Mouse (Mus musculus) forebrain, embryonic 12.5 days (tissue): ENCODE data around the gene Mme. TPM values are rescaled to one million over a fixed set of nuclear protein-coding genes. Genes with fewer than 3 reads are reported as not detected.

Source experiments
- ATAC-seq: fragments of 200-750 bp; cut with Nextera tagmentation; 2 replicates; pipeline ENCODE4 v1.8.0; 2017; ENCODE audit warnings: moderate TSS enrichment; ENCODE audit not compliant: low FRiP score
- H3K27ac ChIP-seq: fragments of 300-500 bp; sonication (generic); 2 replicates; pipeline ENCODE4 v1.5.1; 2016; ENCODE audit warnings: mild to moderate bottlenecking
- H3K27me3 ChIP-seq: fragments of 300-500 bp; sonication (generic); 2 replicates; pipeline ENCODE4 v1.6.1; 2016; ENCODE audit warnings: mild to moderate bottlenecking
- H3K36me3 ChIP-seq: fragments of 300-500 bp; sonication (generic); replicated peaks from 2 replicates; pipeline ENCODE4 v1.6.1; 2016; ENCODE audit warnings: mild to moderate bottlenecking
- H3K4me1 ChIP-seq: fragments of 300-500 bp; sonication (generic); 2 replicates; pipeline ENCODE4 v1.6.1; 2016
- H3K4me2 ChIP-seq: fragments of 300-500 bp; sonication (generic); 2 replicates; pipeline ENCODE4 v1.6.1; 2016; ENCODE audit warnings: mild to moderate bottlenecking, moderate library complexity
- H3K4me3 ChIP-seq: fragments of 300-500 bp; sonication (generic); replicated peaks from 2 replicates; pipeline ENCODE4 v1.5.1; 2016; ENCODE audit warnings: mild to moderate bottlenecking
- H3K9ac ChIP-seq: fragments of 300-500 bp; sonication (generic); 2 replicates; pipeline ENCODE4 v1.6.1; 2016; ENCODE audit warnings: mild to moderate bottlenecking
- H3K9me3 ChIP-seq: fragments of 300-500 bp; sonication (generic); 2 replicates; pipeline ENCODE4 v1.6.1; 2016
- WGBS: fragments of 180-500 bp; shearing (Covaris S2); methylation state at CpG from one replicate; pipeline ENCODE4 v1.1.7; 2016; 5-methylcytosine and 5-hydroxymethylcytosine counted together
- polyA plus RNA-seq: library from polyadenylated mRNA; unstranded; fragments of >200 nt; fragmentation: Nextera tagmentation; extraction: Ambion mirVana; gene quantifications from 2 replicates; pipeline ENCODE4 v1.2.1, GENCODE M21; 2016

Gene Mme
- polyA plus RNA-seq, 1 experiment from 2014 or later, result 9.7 TPM

GRCm38 (mm10) chr3:63384989-63385388 is 143.7 kb downstream of the Mme start:
- no peak overlapping the region for H3K4me3 ChIP-seq
- H3K27me3 ChIP-seq, result no peaks in the 10 kb centered on the region
- no peaks in the 10 kb centered on the region for H3K36me3 ChIP-seq
- no peak overlapping the region for H3K4me2 ChIP-seq
- no peaks in the 10 kb centered on the region for H3K4me1 ChIP-seq
- 72% methylated on average over 2 of the region's 2 CpGs for WGBS
- no peak for ATAC-seq
- no peak overlapping the region for H3K27ac ChIP-seq
- no peaks in the 10 kb centered on the region for H3K9me3 ChIP-seq
- no peak overlapping the region for H3K9ac ChIP-seq

GRCm38 (mm10) chr3:63390774-63391173 is 149.4 kb downstream of the Mme start:
- Histone ChIP-seq H3K27ac (no peak overlapping the region), H3K9ac (no peak overlapping the region), H3K36me3 (no peaks in the 10 kb centered on the region), H3K4me2 (no peak overlapping the region), H3K27me3 (no peaks in the 10 kb centered on the region), H3K4me1 (no peaks in the 10 kb centered on the region), H3K9me3 (no peaks in the 10 kb centered on the region), H3K4me3 (no peak overlapping the region)
- ATAC-seq, result no peak
- WGBS, result 86% methylated on average over 2 of the region's 2 CpGs

GRCm38 (mm10) chr3:63391348-63391747 is 150.0 kb downstream of the Mme start:
- Histone ChIP-seq H3K9me3 (no peaks in the 10 kb centered on the region), H3K4me2 (no peak overlapping the region), H3K36me3 (no peaks in the 10 kb centered on the region), H3K4me1 (no peaks in the 10 kb centered on the region), H3K9ac (no peak overlapping the region), H3K27me3 (no peaks in the 10 kb centered on the region), H3K4me3 (no peak overlapping the region), H3K27ac (no peak overlapping the region)
- WGBS, result 81% methylated on average over 2 of the region's 2 CpGs
- no peak for ATAC-seq

GRCm38 (mm10) chr3:63394424-63394941 is 153.1 kb downstream of the Mme start:
- no peak overlapping the region for H3K9ac ChIP-seq
- no peaks in the 10 kb centered on the region for H3K36me3 ChIP-seq
- no peaks in the 10 kb centered on the region for H3K4me1 ChIP-seq
- no peaks in the 10 kb centered on the region for H3K27me3 ChIP-seq
- no peak overlapping the region for H3K27ac ChIP-seq
- no peak for ATAC-seq
- 89% methylated on average over 4 of the region's 4 CpGs for WGBS
- no peaks in the 10 kb centered on the region for H3K9me3 ChIP-seq
- H3K4me2 ChIP-seq, result no peak overlapping the region
- no peak overlapping the region for H3K4me3 ChIP-seq

- Histone ChIP-seq H3K9ac (no peak overlapping the region), H3K9me3 (no peaks in the 10 kb centered on the region), H3K36me3 (no peaks in the 10 kb centered on the region), H3K27me3 (no peaks in the 10 kb centered on the region), H3K4me3 (no peak overlapping the region), H3K27ac (no peak overlapping the region), H3K4me2 (no peak overlapping the region), H3K4me1 (no peaks in the 10 kb centered on the region)
- 89% methylated on average over 4 of the region's 4 CpGs for WGBS
- no peak for ATAC-seq
Measured at GRCm38 (mm10) chr3:63398171-63398570, 156.8 kb downstream of the Mme start.

GRCm38 (mm10) chr3:63406438-63406837 is 165.1 kb downstream of the Mme start:
- Histone ChIP-seq H3K4me3 (no peak overlapping the region), H3K4me1 (no peaks in the 10 kb centered on the region), H3K4me2 (no peak overlapping the region), H3K9ac (no peak overlapping the region), H3K9me3 (no peaks in the 10 kb centered on the region), H3K27me3 (no peaks in the 10 kb centered on the region), H3K27ac (no peak overlapping the region), H3K36me3 (no peaks in the 10 kb centered on the region)
- ATAC-seq, result no peak
- 91% methylated on average over 3 of the region's 3 CpGs for WGBS

GRCm38 (mm10) chr3:63411006-63411405 is 169.7 kb downstream of the Mme start:
- no peaks in the 10 kb centered on the region for H3K36me3 ChIP-seq
- 91% methylated on average over 4 of the region's 4 CpGs for WGBS
- no peak overlapping the region for H3K4me2 ChIP-seq
- H3K27ac ChIP-seq, result no peak overlapping the region
- no peaks in the 10 kb centered on the region for H3K27me3 ChIP-seq
- H3K9me3 ChIP-seq, result no peaks in the 10 kb centered on the region
- ATAC-seq, result no peak
- H3K9ac ChIP-seq, result no peak overlapping the region
- H3K4me3 ChIP-seq, result no peak overlapping the region
- no peaks in the 10 kb centered on the region for H3K4me1 ChIP-seq

- H3K4me3 ChIP-seq, result no peak overlapping the region
- WGBS, result 70% methylated on average over 6 of the region's 6 CpGs
- no peak overlapping the region for H3K27ac ChIP-seq
- no peak overlapping the region for H3K4me2 ChIP-seq
- no peak for ATAC-seq
- no peaks in the 10 kb centered on the region for H3K36me3 ChIP-seq
- no peaks in the 10 kb centered on the region for H3K9me3 ChIP-seq
- no peak overlapping the region for H3K9ac ChIP-seq
- no peaks in the 10 kb centered on the region for H3K27me3 ChIP-seq
- no peaks in the 10 kb centered on the region for H3K4me1 ChIP-seq
Measured at GRCm38 (mm10) chr3:63412220-63412937, 171.0 kb downstream of the Mme start.

- no peak for ATAC-seq
- Histone ChIP-seq H3K27me3 (no peaks in the 10 kb centered on the region), H3K36me3 (no peaks in the 10 kb centered on the region), H3K9me3 (no peaks in the 10 kb centered on the region), H3K9ac (no peak overlapping the region), H3K27ac (no peak overlapping the region), H3K4me2 (no peak overlapping the region), H3K4me3 (no peak overlapping the region), H3K4me1 (no peaks in the 10 kb centered on the region)
- 75% methylated on average over 6 of the region's 6 CpGs for WGBS
Measured at GRCm38 (mm10) chr3:63413046-63413911, 171.9 kb downstream of the Mme start.

GRCm38 (mm10) chr3:63417284-63417683 is 175.9 kb downstream of the Mme start:
- H3K4me2 ChIP-seq, result no peak overlapping the region
- WGBS, result 91% methylated on average over 1 of the region's 1 CpGs
- no peak for ATAC-seq

GRCm38 (mm10) chr3:63417758-63418157 is 176.4 kb downstream of the Mme start:
- ATAC-seq, result no peak
- H3K27me3 ChIP-seq, result no peaks in the 10 kb centered on the region
- no peaks in the 10 kb centered on the region for H3K9me3 ChIP-seq
- no peaks in the 10 kb centered on the region for H3K36me3 ChIP-seq
- no peaks in the 10 kb centered on the region for H3K4me1 ChIP-seq
- no peak overlapping the region for H3K27ac ChIP-seq
- no peak overlapping the region for H3K4me3 ChIP-seq
- H3K9ac ChIP-seq, result no peak overlapping the region
- no peak overlapping the region for H3K4me2 ChIP-seq

More at GRCm38 (mm10) chr3:63417284-63417683, 175.9 kb downstream of the Mme start:
- H3K9me3 ChIP-seq, result no peaks in the 10 kb centered on the region
- no peak overlapping the region for H3K27ac ChIP-seq
- no peaks in the 10 kb centered on the region for H3K36me3 ChIP-seq
- no peak overlapping the region for H3K9ac ChIP-seq
- H3K4me3 ChIP-seq, result no peak overlapping the region
- no peaks in the 10 kb centered on the region for H3K27me3 ChIP-seq
- H3K4me1 ChIP-seq, result no peaks in the 10 kb centered on the region

GRCm38 (mm10) chr3:63423552-63423951 is 182.2 kb downstream of the Mme start:
- no peak for ATAC-seq
- H3K27ac ChIP-seq, result no peak overlapping the region
- H3K4me2 ChIP-seq, result no peak overlapping the region

More at GRCm38 (mm10) chr3:63423552-63423951, 182.2 kb downstream of the Mme start:
- no peak overlapping the region for H3K9ac ChIP-seq
- no peaks in the 10 kb centered on the region for H3K4me1 ChIP-seq
- no peaks in the 10 kb centered on the region for H3K9me3 ChIP-seq
- H3K27me3 ChIP-seq, result no peaks in the 10 kb centered on the region
- no peaks in the 10 kb centered on the region for H3K36me3 ChIP-seq
- no peak overlapping the region for H3K4me3 ChIP-seq
